Mouse (Mus musculus) CH12.LX (cell line): ENCODE results near the gene Asap3. TPM values are rescaled to one million over a fixed set of nuclear protein-coding genes. Genes with fewer than 3 reads are reported as not detected.
A peak's percentile ranks its signal among the peaks of the same experiment; 100 is the strongest.

Experiments
- DNase-seq: peaks from one replicate; pipeline ENCODE4 v3.0.0-alpha.2; 2013; ENCODE audit errors: extremely low read depth
- H3K27ac ChIP-seq: 2 replicates; pipeline ENCODE4 v1.5.1; 2012; ENCODE audit warnings: low read depth, mild to moderate bottlenecking, control low read depth, moderate library complexity; ENCODE audit not compliant: insufficient read depth
- H3K27me3 ChIP-seq: replicated peaks from 2 replicates; pipeline ENCODE3; 2012; ENCODE audit warnings: inconsistent platforms
- H3K36me3 ChIP-seq, 2 experiments: replicated peaks in 1 of 2; 2 replicates each; pipeline versions ENCODE3 to v1.6.1; 2012; ENCODE audit warnings: inconsistent platforms in 1 of 2, low read length in 1 of 2, mild to moderate bottlenecking in 1 of 2, mixed read lengths in 1 of 2, moderate library complexity in 1 of 2; ENCODE audit not compliant: control insufficient read depth in 1 of 2, insufficient read depth in 1 of 2
- H3K4me1 ChIP-seq, 2 experiments: 2 replicates each; pipeline ENCODE4 v1.6.1; 2012; ENCODE audit warnings: inconsistent platforms in 1 of 2, moderate library complexity in 1 of 2; ENCODE audit not compliant: insufficient read depth in 2 of 2, control insufficient read depth in 1 of 2
- H3K4me2 ChIP-seq: 2 replicates; pipeline ENCODE4 v1.6.1; 2012; ENCODE audit warnings: low read depth, mild to moderate bottlenecking, control low read depth; ENCODE audit not compliant: poor library complexity, insufficient read depth, severe bottlenecking
- H3K4me3 ChIP-seq, 3 experiments: fragments of 150-350 bp in 1 of 3; sonication (generic) in 1 of 3; replicated peaks in 1 of 3; 2 replicates each; pipeline versions ENCODE3 to v1.5.1; 2011 to 2012; ENCODE audit warnings: low read depth in 2 of 3, low read length in 2 of 3, mild to moderate bottlenecking in 2 of 3, moderate library complexity in 2 of 3, control low read depth in 1 of 3, improper control_type of control experiment in 1 of 3, inconsistent platforms in 1 of 3, mixed read lengths in 1 of 3; ENCODE audit not compliant: poor library complexity in 1 of 3
- H3K79me2 ChIP-seq: replicated peaks from 2 replicates; pipeline ENCODE4 v1.6.1; 2012; ENCODE audit warnings: mild to moderate bottlenecking, moderate library complexity; ENCODE audit not compliant: control insufficient read depth, poor library complexity, insufficient read depth, severe bottlenecking; ENCODE audit errors: extremely low read depth
- H3K9ac ChIP-seq: 2 replicates; pipeline ENCODE4 v1.6.1; 2012; ENCODE audit warnings: low read depth, mild to moderate bottlenecking, control low read depth, moderate library complexity; ENCODE audit not compliant: insufficient read depth
- H3K9me3 ChIP-seq: replicated peaks from 2 replicates; pipeline ENCODE3; 2012; ENCODE audit warnings: low read length, inconsistent platforms, mixed read lengths
- BHLHE40 ChIP-seq: IDR thresholded peaks from 2 replicates; pipeline ENCODE4 v1.6.1; 2011; ENCODE audit warnings: mild to moderate bottlenecking, low read depth, low read length, improper control_type of control experiment
- CTCF ChIP-seq, 2 experiments: IDR thresholded peaks in 1 of 2; conservative IDR thresholded peaks in 1 of 2; 2 replicates each; pipeline ENCODE4 v1.5.1; 2011 to 2012; ENCODE audit warnings: low read depth in 2 of 2, low read length in 2 of 2, improper control_type of control experiment in 1 of 2, inconsistent platforms in 1 of 2, mild to moderate bottlenecking in 1 of 2, moderate library complexity in 1 of 2
- HCFC1 ChIP-seq: IDR thresholded peaks from 2 replicates; pipeline ENCODE4 v1.6.1; 2012; ENCODE audit warnings: low read depth, mild to moderate bottlenecking, inconsistent platforms, low read length, improper control_type of control experiment
- IRF4 ChIP-seq: IDR thresholded peaks from 2 replicates; pipeline ENCODE4 v1.6.1; 2014; ENCODE audit warnings: low read depth, mild to moderate bottlenecking, inconsistent platforms, low read length, improper control_type of control experiment
- MAX ChIP-seq: IDR thresholded peaks from 2 replicates; pipeline ENCODE4 v1.6.1; 2011; ENCODE audit warnings: low read length, improper control_type of control experiment
- MAZ ChIP-seq: IDR thresholded peaks from 2 replicates; pipeline ENCODE4 v1.6.1; 2012; ENCODE audit warnings: low read depth, mild to moderate bottlenecking, inconsistent platforms, low read length, improper control_type of control experiment, moderate library complexity
- MXI1 ChIP-seq: IDR thresholded peaks from 2 replicates; pipeline ENCODE4 v1.6.1; 2011; ENCODE audit warnings: mild to moderate bottlenecking, low read depth, low read length, improper control_type of control experiment
- MYC ChIP-seq: IDR thresholded peaks from 2 replicates; pipeline ENCODE4 v1.6.1; 2011; ENCODE audit warnings: low read depth, mild to moderate bottlenecking, improper control_type of control experiment, low read length
- NELFE ChIP-seq: IDR thresholded peaks from 2 replicates; pipeline ENCODE4 v1.6.1; 2011; ENCODE audit warnings: low read depth, low read length, improper control_type of control experiment
- PAX5 ChIP-seq: IDR thresholded peaks from 2 replicates; pipeline ENCODE4 v1.6.1; 2012; ENCODE audit warnings: low read length, inconsistent platforms, mixed read lengths
- POLR2A ChIP-seq: IDR thresholded peaks from 2 replicates; pipeline ENCODE4 v1.6.1; 2011; ENCODE audit warnings: low read depth, mild to moderate bottlenecking, improper control_type of control experiment, low read length
- RAD21 ChIP-seq: IDR thresholded peaks from 2 replicates; pipeline ENCODE4 v1.6.1; 2011; ENCODE audit warnings: low read depth, mild to moderate bottlenecking, low read length, improper control_type of control experiment, moderate library complexity
- SMC3 ChIP-seq: IDR thresholded peaks from 2 replicates; pipeline ENCODE4 v1.6.1; 2011; ENCODE audit warnings: low read depth, low read length, improper control_type of control experiment
- TBP ChIP-seq: conservative IDR thresholded peaks from 2 replicates; pipeline ENCODE4 v1.6.1; 2011; ENCODE audit warnings: low read depth, low read length, improper control_type of control experiment
- TCF12 ChIP-seq: IDR thresholded peaks from 2 replicates; pipeline ENCODE4 v1.6.1; 2014; ENCODE audit warnings: low read depth, mild to moderate bottlenecking, inconsistent platforms, low read length, improper control_type of control experiment
- USF2 ChIP-seq: conservative IDR thresholded peaks from 2 replicates; pipeline ENCODE4 v1.6.1; 2011; ENCODE audit warnings: low read depth, low read length, improper control_type of control experiment
- ZC3H11A ChIP-seq: IDR thresholded peaks from 2 replicates; pipeline ENCODE4 v1.6.1; 2012; ENCODE audit warnings: low read depth, mild to moderate bottlenecking, inconsistent platforms, low read length, improper control_type of control experiment
- ZNF384 ChIP-seq: IDR thresholded peaks from 2 replicates; pipeline ENCODE4 v1.6.1; 2012; ENCODE audit warnings: low read depth, low read length, improper control_type of control experiment, inconsistent platforms
- dilution Hi-C: fragments of 300-500 bp; cut with MboI; formaldehyde crosslinking; loops from 2 replicates; pipeline ENCODE4 v1.14.3; 2020; ENCODE audit warnings: low sequenced_read_pairs; ENCODE audit not compliant: extremely low pct_unique_long_range_greater_than_20kb, extremely low pct_ligation_motif_present
- in situ Hi-C: fragments of 300-500 bp; cut with MboI; formaldehyde crosslinking; loops from 3 replicates; pipeline ENCODE4 v1.14.3; 2019; ENCODE audit warnings: low sequenced_read_pairs, low pct_ligation_motif_present, low pct_unique_long_range_greater_than_20kb, mixed read lengths
- polyA plus RNA-seq: library from polyadenylated mRNA; unstranded; fragments of >175 nt; gene quantifications from 2 replicates; pipeline ENCODE4 v1.2.1, GENCODE M21; 2012; ENCODE audit warnings: low read depth; ENCODE audit not compliant: insufficient read length
- total RNA-seq, 2 experiments: library from RNA; depleted of rRNA; stranded (reverse); fragments of 300-350 nt in 1 of 2; fragments of >200 nt in 1 of 2; gene quantifications; 2 replicates each; pipeline ENCODE4 v1.2.3; 2012 to 2014

The Asap3 gene
- total and polyA plus RNA-seq, 3 experiments, result 0.07 to 0.08 TPM; not detected in 1

- Histone ChIP-seq H3K79me2 (no peaks in the 10 kb centered on the region), H3K9ac (no peak overlapping the region), H3K9me3 (no peaks in the 10 kb centered on the region), H3K27me3 (peaks cover 75% of the 10 kb centered on the region), H3K27ac (no peak overlapping the region), H3K4me3 (no peak overlapping the region), H3K36me3 (no peaks in the 10 kb centered on the region), H3K4me2 (no peak overlapping the region), H3K4me1 (peaks cover 0 to 6% of the 10 kb centered on the region in 2 experiments; a peak in 2 of 4 replicates)
- no peak for DNase-seq
- dilution Hi-C loops, result no loop called here
- in situ Hi-C loops, result no loop called here
- TF ChIP-seq ZNF384 (0 out of 2 replicates have a peak, but pooled peaks have one; percentile 21), USF2 (no peak)
These were observed 50.5 kb downstream of the Asap3 start for GRCm38 (mm10) chr4:136256696-136257095.

- Histone ChIP-seq H3K79me2 (no peaks in the 10 kb centered on the region), H3K9me3 (no peaks in the 10 kb centered on the region), H3K4me2 (no peak overlapping the region), H3K27me3 (peaks cover 63% of the 10 kb centered on the region), H3K4me3 (no peak overlapping the region), H3K9ac (no peak overlapping the region), H3K4me1 (peaks cover 13 to 21% of the 10 kb centered on the region in 2 experiments), H3K27ac (no peak overlapping the region), H3K36me3 (no peaks in the 10 kb centered on the region)
- in situ Hi-C loops (no loop called here), dilution Hi-C loops (no loop called here)
- TF ChIP-seq NELFE (no peak), ZC3H11A (no peak), POLR2A (no peak), TCF12 (no peak), TBP (no peak)
- no peak for DNase-seq
These were observed 53.8 kb downstream of the Asap3 start for GRCm38 (mm10) chr4:136259916-136260315.

GRCm38 (mm10) chr4:136260491-136261180 lies 54.5 kb downstream of the Asap3 start:
- DNase-seq, result peak; percentile 76
- H3K36me3 ChIP-seq, result no peaks in the 10 kb centered on the region
- H3K79me2 ChIP-seq, result no peaks in the 10 kb centered on the region
- in situ Hi-C loops (no loop called here), dilution Hi-C loops (no loop called here)
- H3K4me1 ChIP-seq, result peaks cover 13 to 21% of the 10 kb centered on the region in 2 experiments
- no peak overlapping the region for H3K27ac ChIP-seq
- no peak overlapping the region for H3K4me2 ChIP-seq
- H3K4me3 ChIP-seq, result no peak overlapping the region
- TF ChIP-seq PAX5, result no peak
- TF ChIP-seq BHLHE40, result no peak
- TF ChIP-seq MAZ, result peak; percentile 18; the same call in 1 of the 2 replicates
- peak; percentile 78 for TF ChIP-seq SMC3
- TF ChIP-seq ZC3H11A, result peak; percentile 17; the same call in 1 of the 2 replicates
- peak in 1 of 2 experiments; percentile 83; a peak in 2 of 4 replicates for TF ChIP-seq CTCF (conservative IDR thresholded peaks at IDR 0.05 in 1 of 2, IDR thresholded peaks at IDR 0.05 in 1 of 2; ENCODE audit: low read depth in 2 of 2, low read length in 2 of 2)
- TF ChIP-seq MAX, result peak; percentile 45; the same call in 1 of the 2 replicates
- 0 out of 2 replicates have a peak, but pooled peaks have one; percentile 20 for TF ChIP-seq MXI1
- TF ChIP-seq RAD21, result peak; percentile 74
- TF ChIP-seq HCFC1, result no peak
- TF ChIP-seq IRF4, result no peak
- TF ChIP-seq POLR2A, result no peak
- TF ChIP-seq MYC, result peak; percentile 58; the same call in 1 of the 2 replicates
- peaks cover 61% of the 10 kb centered on the region for H3K27me3 ChIP-seq
- no peaks in the 10 kb centered on the region for H3K9me3 ChIP-seq
- no peak overlapping the region for H3K9ac ChIP-seq
